Mouse (Mus musculus) ovary, postnatal 36 days (tissue): ENCODE results near the gene Mex3a.

Source experiments
- DNase-seq: peaks from one replicate; pipeline ENCODE4 v3.0.0; 2022; ENCODE audit warnings: low spot score, mixed read lengths

The Mex3a gene

DNA sequence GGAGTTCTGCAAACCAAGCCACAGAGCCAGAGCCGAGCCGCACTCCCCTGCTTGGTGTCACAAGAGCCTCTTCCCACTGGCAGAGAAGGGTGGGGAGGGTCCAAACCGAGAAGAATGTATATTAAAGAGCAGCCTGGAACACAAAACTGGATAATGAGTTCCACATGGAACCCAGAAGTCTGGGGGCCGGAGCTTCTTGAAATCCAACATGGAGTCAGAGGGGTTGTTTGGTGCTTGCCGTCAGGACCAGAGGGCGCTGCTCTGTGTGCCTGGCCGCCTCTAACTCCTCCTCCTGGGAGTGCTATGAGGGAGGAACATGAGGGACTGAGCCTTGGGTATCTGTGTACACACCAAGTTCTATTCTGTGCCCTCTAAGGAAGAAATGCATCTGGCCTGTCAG, 26.4 kb upstream of the Mex3a start:
- DNase-seq = no peak

DNA sequence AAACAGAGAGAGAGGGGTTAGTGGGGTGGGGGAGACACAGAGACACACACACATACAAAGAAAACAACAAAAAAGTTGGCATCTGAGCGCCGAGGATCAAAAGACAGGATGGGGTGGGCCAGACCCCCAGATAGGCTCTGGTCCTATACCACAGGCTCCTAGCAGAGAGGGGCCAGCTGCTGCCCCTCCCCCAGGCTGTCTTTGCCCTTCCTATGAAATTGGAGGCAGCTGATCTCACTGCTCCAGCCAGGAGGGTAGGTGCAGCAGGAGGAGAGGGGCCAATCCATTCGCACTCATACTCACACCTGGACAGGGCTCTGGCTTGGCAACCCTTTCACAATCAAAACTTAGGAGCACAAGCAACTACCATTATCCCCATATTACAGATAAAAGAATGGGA, 22.9 kb upstream of the Mex3a start:
- DNase-seq = no peak

DNA sequence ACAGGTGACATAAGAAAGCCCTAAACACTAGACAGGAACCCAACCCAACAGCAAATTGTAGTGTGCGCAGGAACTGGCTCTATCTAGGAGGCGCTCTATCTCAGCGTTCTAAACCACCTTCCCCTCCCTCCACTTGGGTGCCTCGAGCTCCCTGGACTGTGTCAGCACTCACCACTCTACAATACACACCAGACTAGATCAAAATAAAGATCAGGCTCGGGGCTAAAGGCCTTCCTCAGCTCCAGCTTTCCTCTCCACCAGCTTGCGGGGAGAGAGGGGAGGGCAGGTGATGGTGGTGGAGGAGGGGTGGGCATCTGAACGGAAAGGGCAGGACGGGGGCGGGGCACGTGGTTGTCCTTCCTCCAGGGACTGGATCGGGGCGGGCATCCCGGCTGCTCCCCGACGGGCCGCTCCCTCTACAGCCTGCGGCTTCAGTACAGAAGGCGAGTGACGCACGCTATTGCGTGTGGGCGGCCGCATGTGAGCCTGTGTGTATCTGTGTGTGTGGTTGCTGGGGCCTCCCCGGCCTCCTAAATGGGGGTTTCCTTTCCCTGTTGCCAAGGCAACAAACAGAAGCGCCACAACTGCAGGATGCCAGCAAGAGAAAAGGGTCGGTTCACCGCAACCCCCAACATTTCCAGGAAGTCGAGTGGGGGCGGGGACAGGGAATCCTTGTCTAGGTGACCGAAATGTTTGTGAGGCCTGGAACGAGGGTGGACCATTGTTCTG, 22.3 kb upstream of the Mex3a start, which contains the start of gene Lmna:
Gene Lmna (minus strand): TSS at position 265 of the 729 bp plus-strand sequence.
- DNase-seq = peak; percentile 94

DNA sequence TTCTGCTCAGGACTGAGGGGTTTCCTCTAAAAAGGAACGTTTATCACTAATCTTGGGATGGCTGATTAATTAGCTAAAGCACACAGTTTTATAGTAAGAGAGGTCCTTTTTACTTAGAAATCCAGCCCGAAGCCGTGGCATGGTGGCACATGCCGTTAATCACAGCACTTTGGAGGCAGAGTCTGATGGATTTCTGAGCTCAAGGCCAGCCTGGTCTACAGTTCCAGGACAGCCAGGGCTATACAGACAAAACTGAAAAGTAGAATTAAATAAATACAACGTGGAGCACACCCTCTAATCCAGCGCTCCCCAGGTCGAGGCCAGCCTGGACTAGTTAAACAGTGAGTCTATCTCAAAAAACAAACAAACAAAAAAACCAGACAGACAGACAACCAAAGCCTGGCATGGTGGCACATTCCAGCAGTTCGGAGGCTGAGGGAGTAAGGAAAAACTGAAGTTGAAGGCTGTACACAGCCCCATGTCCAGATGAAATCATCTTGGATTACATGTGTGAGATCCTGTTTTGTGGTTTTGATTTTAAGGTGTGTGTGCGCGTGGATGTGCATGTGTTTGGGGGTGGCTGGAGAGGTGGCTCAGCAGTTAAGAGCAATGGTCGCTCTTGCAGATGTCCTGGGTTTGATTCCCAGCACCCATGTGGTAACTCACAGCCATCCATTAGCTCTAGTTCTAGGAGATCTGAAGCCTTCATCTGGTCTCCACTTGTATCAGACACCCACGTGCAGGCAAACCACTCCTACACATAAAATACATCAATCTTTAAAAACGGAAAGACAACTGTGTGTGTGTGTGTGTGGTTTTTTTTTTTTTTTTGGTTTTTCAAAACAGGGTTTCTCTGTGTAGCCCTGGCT, 21.5 kb upstream of the Mex3a start:
- no peak for DNase-seq

DNA sequence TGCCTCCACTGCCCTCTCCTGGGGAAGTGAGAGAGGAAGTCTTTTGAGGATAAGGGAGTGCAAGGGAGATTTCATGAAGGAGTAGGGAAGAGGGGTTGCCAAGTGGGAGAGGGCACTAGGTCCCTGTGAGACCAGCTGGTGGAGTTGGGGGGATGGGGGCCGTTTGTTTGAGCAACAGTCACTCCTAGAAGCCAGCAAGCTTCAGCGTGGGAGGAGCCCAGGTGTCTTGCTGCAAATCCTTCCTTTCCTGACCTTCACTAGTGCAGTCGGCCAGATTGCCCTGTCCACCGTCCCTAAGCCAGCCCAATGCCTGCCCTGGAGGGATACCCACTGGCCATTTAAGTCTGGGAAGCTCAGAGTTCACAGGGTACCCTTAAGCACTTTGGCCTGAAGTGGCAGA, 20.6 kb upstream of the Mex3a start:
- no peak for DNase-seq

DNA sequence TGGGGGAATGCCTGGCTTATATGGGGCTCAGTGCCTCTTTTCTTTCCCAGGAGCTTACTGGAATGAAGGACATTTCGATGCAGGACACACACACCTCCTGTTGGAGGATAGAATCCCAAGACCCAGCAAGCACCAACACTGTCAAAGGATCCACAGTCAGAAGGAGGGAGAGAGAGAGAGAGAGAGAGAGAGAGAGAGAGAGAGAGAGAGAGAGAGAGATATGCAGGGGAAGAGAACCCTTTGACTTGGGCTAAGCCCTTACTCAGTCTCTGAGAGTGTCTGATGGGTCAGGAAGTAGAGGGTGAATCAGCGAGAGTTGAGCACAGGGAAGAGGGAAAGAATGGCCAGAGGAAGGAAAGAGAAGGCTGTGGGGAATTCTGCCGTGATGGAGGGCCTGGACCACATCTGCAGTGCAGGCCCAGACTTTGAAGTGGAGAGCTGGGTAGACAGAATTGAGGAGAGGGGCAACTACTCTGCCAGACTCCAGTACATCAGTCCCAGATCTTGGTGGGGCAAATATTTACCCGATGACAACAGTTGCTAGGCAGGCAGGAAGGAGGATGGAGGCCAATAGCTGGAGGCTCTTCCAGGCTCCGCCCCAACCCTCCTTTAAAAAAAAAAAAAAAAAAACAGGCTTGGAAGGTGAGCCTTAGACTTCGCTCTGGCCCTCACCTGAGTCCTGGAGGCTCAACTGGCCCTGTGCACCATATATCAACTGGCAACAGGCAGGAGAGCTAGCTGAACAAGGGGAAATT, 19.9 kb upstream of the Mex3a start:
- no peak for DNase-seq

DNA sequence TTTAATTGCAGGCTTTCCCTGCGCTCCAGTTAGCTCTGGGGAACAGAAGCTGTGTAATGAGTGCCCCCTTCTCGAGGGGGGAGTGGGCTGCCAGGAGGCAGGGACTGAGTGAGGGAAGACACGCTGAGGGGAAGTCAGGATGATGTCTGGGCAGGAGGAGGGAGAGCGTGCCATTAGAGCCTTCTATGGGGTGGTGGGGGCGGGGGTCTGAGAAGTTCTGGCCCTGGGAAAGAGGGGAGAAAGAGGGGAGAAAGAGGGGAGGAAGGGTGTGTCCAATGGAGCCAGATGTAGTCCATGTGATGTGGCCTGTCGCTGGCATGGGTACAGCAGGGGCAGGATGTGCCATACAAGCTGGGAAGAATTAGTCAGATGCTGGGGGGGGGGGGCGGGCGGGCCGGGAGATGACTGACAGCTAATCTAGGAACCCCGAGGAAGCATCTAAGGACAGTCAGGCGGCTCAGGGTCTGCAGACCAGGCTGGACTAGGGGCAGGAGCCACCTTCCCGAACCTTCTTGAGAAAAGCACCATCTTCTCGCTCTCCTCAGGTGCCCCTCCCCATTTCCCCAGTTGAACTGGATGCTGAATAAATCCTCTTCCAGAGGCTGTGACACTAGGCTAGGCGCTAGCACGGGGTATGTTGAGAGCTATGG, 19.2 kb upstream of the Mex3a start:
- DNase-seq = no peak

DNA sequence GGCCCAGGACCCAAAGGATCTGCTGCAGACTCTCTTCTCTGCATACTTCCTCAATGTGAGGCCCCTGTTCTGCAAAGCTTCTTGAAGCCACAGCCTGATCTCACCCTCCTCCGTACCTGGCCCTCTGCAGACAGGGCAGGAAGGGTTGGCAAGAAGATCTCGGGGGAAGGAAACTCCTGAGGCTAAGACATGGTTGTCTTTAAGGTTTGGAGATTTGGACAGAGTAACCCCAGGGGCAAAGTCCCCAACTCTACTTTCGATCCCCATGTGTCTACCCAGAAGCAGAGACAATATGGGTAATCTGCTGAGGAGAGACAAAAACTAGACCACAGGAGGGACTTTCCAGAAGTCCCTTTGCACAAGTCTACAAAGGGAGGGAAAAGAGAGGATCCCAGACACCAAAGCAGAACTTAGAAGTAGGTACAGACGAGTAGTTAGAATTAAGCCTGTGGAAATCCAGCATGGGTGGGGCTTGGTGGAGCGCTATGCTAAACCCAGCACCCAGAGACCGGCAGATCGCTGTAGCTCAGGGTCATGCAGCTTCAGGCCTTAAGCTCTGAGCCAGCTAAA, 18.6 kb upstream of the Mex3a start:
- no peak for DNase-seq

DNA sequence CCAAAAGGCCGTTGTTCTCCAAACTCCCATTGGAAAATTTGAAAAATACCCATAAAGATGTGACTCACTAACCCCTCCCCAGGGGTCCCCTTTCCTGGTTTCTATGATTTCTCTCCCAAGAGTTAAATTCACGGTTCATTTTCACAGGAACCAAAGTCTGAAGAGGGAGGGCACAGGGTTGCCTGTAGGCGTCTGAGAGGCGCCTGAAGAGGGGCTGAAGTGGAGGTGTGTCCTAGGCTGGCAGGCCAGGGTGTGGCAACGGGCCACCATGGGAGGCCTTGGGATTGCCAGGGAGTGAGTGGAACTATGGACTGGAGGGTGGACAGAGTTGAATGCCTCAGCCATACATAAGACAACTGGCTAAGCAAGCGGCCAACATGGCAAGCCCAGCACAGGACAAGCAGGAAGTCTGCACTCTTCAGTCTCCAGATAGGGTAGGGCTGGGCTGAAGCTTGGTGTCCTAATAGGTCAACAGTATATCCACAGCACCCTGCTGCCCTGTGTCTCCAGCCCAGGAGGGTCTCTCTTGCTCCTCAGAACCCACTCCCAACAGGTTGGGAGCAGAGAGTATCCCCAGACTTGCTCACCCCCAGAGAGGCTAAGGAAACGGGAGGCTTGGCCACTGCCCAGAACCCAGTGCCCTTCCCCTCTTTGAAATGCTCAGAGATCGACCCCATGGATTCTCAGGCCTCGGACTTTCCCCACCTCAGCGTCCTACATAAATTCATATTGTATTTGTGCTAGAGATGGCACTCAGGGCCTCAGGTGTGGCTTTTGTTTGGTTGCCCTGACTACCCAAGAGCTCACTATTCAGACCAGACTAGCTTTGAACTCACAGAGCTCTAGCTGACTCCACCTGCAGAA, 17.7 kb upstream of the Mex3a start:
- no peak for DNase-seq

DNA sequence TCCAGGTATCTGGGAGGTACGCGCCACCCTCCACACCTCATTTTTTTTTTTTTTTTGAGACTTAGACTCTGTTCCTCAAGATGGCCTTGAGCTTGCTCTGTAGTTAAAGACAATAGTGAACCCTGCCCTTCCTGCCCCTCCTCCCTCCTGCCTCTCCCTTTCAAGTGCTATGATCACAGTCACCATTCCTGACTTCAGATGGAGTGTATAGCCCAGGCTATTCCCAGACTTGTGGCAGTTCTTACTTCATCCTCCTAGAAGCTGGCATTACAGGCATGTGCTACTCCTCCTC, 17.2 kb upstream of the Mex3a start:
- no peak for DNase-seq

DNA sequence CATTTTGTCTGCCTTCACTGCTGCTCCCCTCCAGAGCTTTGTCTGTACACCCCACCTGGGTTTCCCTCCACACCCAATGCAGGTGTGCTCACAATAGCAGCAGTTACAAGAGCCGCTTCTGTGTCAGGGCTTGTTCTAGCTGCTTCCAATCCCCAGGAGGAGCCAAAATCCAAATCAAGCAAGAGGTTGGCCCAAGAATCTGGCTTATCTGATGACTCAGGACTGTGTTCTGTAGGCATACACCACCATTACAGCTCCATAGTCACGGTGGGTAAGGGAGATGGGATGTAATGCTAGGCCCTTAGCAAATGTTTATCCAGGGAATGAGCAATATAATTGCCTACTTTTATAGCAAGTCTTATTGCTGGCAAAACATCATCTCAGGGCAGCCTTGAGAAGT, 15.8 kb upstream of the Mex3a start:
- DNase-seq = no peak

DNA sequence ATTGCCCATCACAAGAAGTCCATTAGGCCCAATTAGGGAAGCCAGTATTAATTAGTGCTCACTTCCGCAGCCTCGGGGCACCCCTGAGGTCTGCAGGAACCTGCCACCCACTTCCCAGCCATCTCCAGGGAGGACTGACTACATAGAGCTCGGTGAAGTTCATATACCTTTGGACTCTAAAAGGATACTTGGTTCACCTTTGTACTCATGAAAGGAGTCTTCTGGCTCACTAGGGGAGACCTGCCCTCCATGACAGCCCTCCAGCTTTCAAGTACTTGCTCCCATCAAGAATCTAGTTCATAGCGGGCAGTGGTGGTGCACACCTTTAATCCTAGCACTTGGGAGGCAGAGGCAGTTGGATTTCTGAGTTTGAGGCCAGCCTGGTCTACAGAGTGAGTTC, 13.8 kb upstream of the Mex3a start:
- no peak for DNase-seq

DNA sequence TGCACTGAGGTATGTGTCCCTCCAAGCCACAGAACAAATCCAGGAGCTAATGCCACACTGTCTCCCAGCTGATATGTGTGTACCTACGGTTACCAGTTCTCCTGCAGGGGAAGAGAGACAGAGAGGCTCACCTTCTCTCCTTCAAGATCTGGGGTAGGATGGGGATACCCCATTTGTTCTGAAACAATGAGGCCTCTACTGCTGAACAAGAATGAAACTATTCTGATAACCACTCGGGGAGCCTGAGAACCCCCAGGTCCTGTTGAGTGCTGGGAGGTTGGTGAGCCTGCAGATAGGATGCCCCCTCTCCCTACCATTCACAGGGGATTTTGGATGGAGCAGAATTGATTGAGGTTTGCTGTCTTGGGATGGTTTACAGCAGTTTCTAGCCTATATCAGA, 12.1 kb upstream of the Mex3a start:
- no peak for DNase-seq

DNA sequence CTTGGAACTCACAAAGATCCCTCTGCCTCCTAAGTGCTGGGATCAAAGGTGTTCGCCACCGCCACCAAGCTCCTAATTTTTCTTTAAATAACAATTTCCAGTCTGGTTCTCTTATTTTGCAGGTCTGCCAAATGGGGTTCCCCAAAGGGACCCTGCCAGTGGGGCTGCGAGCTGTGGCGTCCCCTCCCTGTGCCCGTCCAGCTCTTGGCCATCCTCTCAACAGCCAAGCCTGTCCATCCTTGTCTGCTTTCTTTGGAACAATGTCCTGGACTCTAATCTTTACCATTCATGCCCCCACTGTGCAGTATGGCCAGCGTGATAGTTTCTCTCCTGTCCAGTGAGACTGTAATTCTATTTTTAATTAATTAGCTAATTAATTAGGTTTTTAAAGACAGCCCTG, 11.0 kb upstream of the Mex3a start:
- DNase-seq = no peak

DNA sequence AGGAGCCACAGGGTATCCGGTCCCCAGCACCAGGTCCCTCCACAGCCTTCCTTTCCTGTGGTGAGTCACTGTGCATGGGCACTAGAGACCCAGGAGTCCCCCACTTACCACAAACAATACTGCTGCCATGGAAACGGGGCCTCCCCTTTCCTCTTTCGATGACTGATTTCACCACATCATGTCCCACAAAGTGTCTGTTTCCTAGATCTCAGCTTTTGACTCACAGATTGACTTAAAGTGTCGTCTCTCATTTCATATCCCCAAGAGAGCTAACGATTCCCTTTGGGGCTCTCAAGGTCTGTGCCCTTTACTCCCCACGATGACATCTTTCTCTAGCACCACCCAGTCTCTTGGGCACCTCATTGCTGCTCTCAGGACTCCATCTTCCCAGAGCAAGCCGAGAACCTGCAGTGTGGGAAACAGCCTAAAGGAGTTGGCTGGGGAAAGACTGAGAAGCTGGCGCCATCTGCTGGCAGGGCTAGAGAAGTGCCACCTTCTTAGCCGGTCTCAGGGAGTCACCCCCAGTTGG, 10.3 kb upstream of the Mex3a start:
- peak; percentile 74 for DNase-seq

DNA sequence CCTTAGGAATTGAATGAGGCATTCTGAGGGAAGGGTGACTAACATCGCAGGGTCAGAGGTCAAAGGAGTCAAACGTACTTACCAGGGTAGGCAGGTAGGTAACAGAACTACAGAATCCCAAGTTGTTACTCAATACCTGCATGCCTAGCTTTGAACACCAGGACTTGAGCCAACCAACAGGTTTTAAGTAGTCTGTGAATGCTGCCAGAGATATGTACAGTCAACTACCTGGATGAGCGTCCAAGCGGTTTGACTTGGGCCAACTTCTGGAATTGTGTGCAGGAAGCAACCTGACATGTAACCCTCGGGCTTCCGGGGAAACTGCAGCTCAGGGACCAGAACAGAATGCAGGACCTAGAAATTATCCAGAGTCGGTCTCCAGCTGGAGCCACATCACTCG, 9.2 kb upstream of the Mex3a start:
- DNase-seq = no peak

DNA sequence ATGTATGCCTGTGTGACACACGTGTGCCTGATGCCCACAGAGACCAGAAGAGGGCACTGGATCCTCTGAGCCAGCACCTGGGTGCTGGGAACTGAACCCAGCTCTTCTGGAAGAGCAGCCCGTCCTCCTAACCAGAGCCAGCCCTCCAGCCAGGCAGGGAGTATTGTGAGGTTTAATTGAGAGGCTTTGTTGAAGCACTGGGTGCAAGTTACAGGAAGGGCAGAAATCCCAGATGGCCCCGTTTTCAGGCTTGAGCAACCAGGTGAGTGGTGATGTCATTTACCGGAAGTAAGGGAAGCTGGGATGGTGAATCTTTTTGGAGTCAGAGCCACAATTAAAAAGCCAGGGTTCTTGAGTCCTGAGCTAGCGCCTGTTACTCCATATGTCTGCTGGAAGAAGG, 7.2 kb upstream of the Mex3a start:
- DNase-seq = no peak

DNA sequence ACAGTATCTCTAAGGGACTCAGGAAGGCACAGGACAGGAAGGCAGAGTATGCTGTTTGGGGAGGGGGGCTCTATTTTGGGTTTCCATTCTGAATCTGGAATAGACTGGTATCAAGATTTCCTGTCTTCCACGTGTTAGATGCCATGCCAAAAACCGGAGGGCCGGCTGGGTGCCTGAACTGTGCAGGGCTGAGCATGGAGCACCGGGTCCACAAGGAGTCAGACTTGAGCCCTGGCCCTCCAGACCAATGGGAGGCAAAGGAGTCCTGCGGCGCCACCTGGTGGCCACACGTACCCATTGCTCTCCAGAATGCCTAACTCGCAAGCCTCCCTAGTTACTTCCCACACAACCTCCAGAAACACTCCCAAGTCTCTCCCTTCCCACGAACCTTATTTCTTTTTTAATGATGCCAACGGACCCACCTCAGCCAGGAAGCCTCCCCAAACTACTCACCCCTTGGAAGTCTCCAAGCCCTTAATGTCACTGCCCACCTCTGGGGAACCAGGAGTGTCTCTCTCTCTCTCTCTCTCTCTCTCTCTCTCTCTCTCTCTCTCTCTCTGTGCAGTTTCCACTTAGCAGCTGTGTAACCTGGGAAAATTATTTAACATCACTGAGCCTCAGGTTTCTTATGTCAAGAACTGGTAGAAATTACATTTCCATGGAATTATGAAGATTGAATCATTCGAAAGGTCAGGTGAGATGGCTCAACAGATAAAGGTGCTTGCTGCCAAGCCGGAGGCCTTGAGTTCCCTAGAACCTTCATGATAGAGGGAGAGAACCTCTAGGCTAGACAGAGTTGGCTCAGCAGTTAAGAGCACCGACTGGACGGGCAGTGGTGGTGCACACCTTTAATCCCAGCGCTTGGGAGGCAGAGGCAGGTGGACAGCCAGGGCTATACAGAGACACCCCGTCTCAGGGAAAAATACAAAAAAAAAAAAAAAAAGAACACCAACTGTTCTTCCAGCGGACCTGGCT, 5.8 kb upstream of the Mex3a start:
- DNase-seq = peak; percentile 85

DNA sequence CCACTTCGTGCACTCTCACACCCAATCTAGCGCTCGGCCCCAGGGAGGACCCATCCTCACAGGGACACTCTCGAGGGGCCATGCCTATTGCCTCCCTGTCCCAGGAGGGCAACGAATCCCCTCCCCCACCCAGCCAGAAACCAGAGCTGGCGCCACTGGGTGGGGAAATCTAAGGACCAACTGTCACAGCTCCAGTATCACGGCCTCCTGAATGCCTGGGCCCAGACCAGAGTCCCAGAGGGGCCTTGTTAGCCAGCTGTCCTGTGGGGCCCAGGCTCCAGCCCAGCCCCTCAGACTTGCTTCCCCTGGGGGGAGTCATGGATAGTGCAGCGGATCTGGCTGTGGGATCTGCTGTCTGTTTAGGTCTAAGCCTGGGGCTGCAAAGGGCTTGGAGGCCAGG, 4.6 kb upstream of the Mex3a start:
- DNase-seq = no peak

DNA sequence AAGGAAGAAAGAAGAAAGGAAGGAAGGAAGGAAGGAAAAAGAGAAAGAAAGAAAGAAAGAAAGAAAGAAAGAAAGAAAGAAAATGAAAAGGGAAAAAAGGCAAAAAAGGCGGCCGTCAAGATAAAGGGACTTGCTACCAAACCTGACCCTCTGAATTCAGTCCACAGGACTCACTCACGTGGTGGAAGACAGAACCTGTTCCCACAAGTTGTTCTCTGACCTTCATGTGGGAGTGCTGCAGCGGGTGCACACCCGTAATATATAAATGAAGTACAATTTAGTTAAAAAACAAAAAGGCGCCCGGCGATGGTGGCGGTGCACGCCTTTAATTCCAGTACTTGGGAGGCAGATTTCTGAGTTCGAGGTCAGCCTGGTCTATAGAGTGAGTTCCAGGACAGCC, 3.5 kb upstream of the Mex3a start:
- DNase-seq = no peak
